Mouse (Mus musculus) brain, embryonic 14.5 days (tissue): ENCODE data around the gene Fut2.

Source experiments
- CTCF ChIP-seq: fragments of 200-500 bp; IDR thresholded peaks from 2 replicates; pipeline ENCODE4 v1.5.1; 2012; ENCODE audit warnings: inconsistent platforms, mild to moderate bottlenecking, moderate library complexity, borderline replicate concordance; ENCODE audit not compliant: insufficient read depth, insufficient read length; ENCODE audit errors: extremely low read depth
- POLR2A ChIP-seq: fragments of 200-500 bp; IDR thresholded peaks from 2 replicates; pipeline ENCODE4 v1.6.1; 2012; ENCODE audit warnings: mild to moderate bottlenecking, inconsistent platforms, borderline replicate concordance; ENCODE audit not compliant: poor library complexity, insufficient read depth, insufficient read length, severe bottlenecking; ENCODE audit errors: extremely low read depth

GRCm38 (mm10) chr7:45714630-45715089 lies 48.5 kb upstream of the Fut2 start:
- TF ChIP-seq POLR2A (no peak), CTCF (no peak)
